Mouse (Mus musculus) v-Abl transformed pro-B cells (cell line): ENCODE measurements around the gene Nr2f2.

Source experiments
- in situ Hi-C, 2 experiments: fragments of 400-800 bp; cut with MboI; formaldehyde crosslinking; loops; one replicate each; pipeline ENCODE4 v1.15.1; 2025; ENCODE audit not compliant: unreplicated experiment in 2 of 2

Gene Nr2f2

DNA sequence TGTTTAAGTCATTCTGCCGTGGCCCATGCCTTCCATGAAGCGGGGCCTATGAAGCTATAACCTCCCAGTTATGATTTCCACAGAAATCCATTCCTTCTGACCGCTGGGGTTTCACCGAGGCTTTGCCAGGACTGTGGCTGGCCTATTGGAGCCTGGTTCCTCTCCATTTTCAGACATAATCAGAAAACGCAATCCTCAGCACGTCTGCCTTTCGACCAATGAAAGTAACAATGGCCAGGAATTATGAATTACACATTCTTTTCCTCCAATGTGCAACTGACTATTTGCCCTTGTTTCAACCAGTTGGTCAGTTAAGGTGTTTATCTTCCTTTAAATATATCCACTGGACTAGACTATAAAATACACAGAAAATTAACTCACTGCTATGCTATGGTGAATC is 31.1 kb downstream of the Nr2f2 start:
- in situ Hi-C loops, result no loop called here

DNA sequence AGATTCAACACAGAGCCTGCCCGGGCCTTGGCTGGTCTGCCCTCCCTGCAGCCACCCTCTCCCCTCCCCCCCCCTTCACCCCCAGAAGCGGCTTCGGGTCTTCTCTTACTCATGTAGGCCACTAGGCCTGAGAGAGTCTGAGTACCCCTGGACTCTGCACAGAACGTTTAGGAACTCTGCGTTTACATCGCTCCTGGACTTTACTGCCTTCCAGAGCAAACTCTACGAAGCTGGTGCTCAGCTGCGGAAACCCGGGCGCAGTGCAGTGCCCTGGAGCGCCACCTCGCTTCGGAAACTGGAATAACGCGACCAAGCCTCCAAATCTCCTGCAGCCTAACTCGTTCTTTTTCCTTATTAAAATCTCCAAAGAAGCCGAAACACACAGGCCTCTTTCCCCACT is 31.7 kb downstream of the Nr2f2 start:
- in situ Hi-C loops, result no loop called here

DNA sequence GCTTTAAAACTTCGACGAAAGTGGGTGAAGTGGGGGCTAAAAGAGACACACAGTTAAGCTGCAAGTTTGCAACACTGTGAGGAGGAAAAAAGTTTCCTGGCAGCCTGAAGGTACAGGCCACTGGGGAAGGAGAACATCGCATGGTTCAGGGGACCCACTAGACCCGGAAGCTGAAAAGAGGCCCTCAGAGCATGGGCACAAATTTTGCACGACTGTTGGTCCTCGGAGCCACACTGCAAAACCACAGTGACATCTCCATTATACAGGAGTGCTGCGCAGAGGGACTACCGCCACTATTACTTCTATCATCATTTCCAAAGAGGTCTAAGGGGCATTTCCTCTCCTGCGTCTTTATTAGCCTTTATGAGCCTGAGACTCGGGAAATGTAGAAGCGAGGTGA is 32.7 kb downstream of the Nr2f2 start:
- in situ Hi-C loops, result no loop called here

DNA sequence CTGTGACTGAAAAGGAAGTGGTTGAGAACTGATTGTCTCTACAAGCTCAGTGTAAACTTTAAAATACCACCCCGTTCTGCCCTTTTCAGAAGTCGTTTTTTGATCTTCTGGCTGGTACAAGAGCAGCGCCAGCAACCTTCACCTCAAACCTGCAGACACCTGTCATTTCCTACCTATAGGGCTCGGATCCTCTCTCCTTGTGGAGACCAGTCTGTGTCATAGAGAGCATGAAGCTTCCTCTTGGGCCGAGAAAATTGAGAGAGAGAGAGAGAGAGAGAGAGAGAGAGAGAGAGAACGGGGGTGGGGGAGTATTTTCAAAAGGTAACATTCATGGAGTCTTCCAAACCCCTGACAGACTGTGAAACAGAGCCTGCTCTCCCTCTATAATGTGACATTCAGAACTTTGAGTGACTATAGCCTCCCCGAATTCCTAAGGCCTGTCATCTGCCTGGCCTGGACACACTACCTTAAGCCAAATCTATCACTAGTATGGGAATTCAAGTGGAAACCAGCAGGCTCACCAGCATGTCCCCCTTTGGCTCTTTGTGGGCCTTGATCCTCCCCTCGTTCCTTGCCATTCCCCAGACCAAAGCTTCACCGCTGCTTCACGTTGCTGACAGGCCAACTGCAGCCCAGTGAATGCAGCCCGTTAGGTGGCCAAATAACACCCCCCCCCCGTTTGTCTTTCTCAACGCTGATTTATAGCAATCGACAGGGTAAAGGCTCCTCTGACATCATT is 33.4 kb downstream of the Nr2f2 start:
- in situ Hi-C loops, result no loop called here

DNA sequence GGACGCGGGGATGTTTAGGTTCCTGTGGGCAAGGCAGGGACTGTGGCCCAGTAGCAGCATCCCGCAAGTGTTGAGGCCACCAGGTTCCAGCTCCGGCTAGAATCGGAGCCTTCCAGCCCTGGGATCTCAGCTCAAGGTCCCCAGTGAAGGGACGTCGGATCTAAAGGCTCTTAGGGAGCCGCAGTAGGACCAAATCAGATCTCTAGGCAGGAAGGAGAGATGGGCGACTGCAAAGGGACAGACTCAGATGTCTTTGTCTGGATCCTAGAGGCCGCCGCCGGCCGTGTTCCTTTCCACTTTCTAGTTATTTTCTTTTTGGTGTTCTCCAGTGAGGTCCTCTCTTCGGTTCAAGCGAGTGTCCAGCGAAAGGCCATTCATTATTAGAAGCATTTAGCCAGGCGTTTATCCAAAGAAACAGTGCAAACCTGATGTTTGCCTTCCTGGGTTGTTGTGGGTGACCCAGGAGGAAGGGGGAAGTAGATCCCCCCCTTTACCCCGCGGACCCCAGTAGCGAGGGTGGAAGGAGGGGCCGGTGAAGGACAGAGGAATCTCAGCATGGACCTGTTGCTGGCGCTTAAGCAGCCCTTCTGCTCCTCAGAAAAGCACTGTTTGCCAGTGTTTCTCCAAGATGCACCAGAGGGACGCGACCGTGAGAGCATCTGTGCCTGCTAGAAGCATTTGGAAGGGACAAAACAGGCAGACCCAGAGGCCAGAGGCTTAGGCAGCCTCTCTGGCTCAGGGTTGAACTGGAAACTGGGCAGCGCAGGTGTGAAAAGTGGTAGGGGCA is 34.3 kb downstream of the Nr2f2 start:
- in situ Hi-C loops, result no loop called here

DNA sequence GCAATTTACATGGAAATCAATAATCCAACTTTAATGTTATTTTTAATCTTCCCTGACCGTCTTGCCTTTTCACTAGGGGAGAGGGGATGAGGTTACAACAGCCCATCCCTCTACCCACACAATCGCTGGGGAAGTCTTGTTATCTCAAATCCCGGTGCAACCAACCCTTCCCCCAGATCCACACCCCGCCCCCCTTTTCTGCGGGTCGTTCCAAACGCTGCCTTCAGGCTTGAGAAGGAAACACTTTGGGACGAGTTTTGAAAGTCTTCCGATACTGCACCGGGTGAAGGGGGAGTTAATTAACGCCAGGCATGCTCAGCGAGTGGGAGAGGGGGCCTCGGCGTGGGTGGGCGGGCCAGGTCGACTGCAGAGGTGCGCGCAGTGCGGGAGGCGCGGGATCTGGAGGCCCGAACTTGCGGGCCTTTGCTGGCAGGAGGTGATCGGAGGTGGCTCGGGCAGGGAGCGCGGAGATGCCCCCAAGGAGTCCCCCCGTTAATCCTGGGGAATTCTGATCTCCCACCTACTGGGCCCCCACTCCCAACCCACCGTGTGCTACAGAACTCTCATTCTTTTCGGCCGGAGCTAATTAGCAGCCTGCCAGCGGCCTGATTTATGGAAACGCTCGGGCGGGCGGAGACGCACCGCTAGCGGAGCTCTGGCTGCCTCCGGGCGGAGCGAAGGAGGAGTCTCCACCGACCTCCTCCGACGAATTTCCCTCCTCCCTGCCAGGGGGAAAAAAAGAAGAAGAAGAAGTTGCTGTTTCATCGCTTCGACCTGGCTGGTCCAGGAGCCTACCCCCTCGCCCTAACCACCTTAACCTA is 35.1 kb downstream of the Nr2f2 start:
- in situ Hi-C loops, result no loop called here

DNA sequence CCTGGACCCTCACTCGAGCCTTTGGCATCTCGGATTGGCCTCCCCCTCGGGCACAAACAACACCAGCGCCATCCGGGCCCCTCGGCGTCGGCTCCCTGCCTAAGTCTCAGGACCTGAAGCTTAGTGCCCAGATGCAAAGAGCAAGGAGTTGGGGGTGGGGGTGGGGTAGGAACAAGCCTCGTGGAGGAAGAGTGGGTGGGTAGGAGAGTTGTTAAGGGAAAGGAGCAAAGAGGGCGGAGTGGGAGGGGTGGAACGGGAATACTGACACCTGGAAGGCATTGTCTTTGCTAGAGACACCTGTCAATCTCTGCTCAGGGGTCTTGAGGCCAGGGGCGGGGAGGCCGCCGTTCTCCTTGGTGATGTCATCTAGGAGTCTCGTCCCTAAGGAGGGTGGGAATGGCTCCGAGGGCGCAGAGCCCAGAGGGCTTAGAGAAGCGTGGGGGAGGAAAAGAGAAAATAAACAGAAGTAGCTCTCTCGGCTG is 35.7 kb downstream of the Nr2f2 start:
- in situ Hi-C loops, result no loop called here

DNA sequence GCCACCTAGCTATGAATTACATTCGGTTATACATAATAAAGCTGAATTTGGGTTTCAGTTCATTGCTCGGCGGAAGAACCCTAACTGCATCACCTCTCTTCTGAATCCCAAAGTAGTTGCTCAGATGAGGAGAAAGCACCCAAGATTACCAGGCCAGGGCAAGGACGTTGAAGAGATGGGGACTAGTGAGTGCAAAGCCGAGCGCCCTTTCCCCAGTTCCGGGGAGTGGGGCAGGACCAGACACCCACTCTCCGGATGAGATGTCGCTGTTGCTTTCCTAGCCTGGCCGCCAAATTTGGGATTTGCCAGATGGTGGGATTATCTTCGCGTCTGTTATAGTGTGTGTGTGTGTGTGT is 36.4 kb downstream of the Nr2f2 start:
- in situ Hi-C loops, result no loop called here

DNA sequence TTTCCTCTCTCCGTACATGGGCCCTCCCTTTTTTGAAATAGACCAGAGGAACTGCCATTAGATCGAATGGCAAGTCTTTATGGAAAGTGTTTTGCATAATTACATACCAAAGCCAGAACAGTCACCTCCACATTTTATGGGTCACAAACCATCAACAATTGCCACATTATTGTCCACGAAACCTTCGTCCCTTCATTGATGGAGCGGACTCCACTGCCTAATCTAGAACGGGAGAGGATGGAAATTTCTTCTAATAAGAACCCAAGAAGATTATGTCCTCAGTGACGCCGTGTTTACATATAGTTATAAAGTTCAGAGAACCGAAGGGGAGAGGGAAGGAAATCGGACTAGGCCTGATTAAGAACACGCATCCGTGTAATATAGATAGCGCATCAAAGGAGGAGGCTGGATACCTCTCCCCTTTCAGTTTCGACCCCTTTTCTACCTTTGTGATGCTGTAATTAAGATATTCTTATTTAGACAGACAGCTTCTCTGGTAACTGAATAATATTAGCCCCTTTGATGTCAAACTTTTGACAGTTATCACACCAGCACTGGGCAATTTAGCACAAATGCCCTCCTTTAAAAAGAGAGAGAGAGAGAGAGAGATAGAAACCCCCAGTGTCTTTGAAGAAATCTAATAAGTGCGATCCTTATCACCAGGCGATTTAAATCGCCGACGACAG is 36.9 kb downstream of the Nr2f2 start:
- in situ Hi-C loops, result no loop called here

DNA sequence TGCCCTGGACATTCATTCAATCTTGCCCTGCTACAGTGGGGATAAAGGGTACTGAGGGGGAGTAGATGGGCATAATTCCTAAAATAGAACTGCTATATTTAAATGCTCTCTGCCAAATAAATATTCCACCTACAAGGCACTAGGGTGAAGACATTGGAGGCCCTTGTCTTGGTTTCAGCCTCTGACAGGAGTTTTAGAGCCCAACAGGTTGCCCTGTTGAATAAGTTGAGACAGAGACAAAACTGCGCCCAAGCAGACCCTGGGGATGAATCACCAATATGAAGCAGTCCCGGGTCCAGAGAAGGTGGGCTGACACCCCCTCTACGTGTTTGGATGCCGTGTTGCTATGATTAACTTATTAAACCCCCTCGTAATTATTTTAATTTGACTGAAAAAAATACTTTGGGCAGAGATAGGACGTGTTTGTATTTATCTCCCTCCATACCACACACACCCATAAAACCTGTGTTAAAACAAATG is 37.5 kb downstream of the Nr2f2 start:
- in situ Hi-C loops, result no loop called here

DNA sequence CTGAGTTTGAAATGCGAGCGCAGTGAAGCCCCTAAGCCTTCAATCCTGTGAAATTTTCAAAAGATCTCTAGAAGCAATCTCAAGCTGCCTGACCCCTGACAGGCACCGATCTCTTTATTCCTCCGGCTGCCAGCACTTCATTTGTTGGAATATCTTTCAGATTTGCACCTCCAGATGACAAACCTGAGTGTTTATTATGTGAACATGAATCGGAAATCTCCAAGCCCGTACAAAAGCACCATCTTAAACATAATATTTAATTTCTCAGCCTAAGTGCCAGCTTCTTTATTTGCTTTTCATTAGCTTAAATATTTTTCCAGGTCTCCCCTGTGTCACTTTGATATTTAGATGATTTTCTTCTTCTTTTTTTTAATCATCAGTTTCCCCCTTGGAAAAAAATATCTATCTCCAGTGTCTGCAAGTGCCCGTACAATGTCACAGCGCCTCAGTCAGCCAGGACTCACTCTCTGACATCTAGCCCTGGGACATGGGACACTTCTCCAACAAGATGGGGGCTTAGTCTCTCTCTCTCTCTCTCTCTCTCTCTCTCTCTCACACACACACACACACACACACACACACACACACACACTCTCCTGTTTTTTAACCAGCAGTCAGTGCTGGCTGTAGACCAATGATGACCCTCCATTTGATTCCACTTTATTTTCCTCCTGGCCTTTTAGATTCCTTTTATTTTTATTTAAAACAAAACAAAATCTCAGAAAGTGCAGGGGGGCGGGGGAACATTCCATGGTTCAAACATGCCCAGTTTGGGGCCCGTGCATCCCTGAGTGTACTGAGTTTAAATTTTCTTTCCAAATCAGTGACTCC is 38.1 kb downstream of the Nr2f2 start:
- in situ Hi-C loops, result no loop called here

DNA sequence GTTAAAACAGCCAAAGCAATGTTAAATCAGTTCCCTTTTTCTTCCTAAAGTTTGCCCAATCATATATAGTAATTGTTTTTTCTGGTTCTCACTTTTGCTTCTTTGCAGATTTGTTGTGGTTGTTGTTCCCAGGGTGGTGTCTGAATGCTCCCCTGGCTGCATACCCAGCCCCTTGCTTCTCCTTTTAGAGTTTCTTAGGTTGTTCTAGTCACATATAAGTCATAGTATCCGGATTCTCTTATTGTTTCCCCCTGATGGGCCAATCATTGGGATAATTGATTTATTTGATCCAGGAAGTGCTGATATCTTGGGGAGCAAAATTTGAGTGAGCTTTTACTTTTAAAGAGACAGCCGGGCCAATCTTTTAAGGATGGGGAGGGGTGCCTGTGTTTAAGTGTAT is 39.3 kb downstream of the Nr2f2 start:
- in situ Hi-C loops, result no loop called here

DNA sequence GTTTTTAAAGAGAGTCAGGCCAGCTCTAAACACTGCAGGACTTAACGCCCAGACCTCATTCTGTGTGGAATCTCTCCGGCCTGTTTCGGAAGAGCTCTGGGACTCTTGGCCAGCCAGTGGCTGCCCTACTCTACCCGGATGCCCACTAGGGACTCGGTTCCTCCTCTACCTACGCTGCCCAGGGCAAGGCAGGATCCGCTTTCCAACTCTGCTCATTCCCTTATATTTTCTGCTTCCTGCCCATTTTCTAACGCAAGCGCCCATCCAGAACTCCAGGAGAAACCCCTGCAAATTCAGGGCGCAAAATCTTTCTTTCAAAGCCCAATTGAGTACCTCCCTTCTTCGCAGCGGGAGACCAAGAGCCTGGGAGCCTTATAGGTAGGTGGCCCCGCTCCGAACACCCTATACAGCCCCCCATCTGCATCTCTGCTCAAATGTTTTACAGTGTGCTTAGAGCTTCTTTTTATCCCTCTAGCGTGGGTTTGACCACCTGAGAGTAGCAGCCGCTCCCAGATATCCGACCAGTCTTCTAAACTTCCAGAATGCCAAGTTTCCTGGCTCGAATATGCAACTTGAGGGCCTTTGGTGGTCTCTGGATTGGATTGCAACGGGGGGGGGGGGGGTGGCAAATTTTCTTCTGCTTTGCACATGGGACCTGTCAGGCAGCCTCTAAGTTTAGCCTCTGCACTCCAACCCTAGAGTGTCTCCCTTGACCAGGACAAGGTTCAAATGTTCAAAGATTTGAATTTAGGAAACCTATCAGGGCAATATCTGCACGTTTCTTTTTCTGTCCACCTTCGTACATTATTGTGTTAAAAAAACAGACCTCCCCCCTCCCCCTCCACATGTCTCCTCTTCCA is 40.1 kb downstream of the Nr2f2 start:
- in situ Hi-C loops, result no loop called here

DNA sequence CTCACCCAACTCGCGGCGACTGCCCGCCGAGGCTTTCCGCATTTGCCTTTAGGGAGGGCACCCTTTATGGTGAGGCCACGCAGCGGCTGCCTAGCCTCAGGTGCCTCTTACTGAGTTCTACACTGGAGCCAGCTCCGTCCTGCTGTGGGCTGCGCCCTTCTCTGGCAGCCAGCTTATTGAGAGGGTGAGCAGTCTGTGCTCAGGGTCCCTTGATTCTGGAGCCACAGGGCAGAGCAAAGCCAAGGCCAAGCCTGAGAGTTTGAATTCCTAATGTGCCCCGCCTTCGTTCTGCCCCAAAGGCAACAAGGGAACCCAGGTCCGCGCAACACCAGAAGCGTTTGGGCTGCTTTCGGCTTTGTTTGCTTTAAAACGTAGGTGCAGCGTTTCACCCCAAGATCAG is 41.2 kb downstream of the Nr2f2 start:
- in situ Hi-C loops, result no loop called here

DNA sequence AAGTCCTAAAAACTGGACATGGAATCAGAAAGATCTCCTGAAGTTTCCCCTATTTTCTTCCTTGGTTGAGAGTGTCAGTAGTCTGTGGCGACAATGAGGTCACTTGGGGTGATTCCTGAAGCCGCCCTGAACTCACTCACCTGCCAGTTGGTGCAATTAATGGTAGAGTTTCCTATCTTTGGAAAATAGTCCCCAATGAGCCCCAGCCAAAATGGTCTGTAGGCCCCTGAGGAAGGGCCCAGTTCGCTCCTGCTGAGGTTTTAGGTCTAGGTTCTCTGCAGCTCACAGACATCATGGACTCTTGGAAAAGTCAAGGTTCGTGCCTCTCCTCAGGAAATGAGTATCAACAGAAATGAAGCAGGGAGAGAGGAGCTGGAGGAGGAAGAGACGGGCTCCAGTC is 42.0 kb downstream of the Nr2f2 start:
- in situ Hi-C loops, result no loop called here

DNA sequence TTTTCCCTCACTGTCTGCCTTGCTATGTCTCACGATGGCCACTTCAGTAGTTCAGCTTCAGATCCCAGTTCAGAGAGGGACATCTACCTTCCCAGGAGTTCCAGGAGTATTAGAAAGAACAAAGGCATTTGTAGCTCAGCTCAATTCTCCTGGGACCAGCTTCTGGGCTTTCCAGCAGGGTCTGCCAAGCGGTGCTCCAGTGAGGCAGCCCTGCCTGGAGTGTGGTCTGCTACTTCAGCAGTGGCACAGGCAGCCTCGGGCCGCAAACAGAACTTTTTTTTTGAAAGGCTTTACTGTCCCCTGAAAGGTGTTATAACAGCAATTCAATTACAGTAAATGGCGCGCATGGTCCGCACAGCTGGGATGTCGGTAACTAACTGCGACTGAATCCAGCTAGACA is 42.5 kb downstream of the Nr2f2 start:
- in situ Hi-C loops, result no loop called here

DNA sequence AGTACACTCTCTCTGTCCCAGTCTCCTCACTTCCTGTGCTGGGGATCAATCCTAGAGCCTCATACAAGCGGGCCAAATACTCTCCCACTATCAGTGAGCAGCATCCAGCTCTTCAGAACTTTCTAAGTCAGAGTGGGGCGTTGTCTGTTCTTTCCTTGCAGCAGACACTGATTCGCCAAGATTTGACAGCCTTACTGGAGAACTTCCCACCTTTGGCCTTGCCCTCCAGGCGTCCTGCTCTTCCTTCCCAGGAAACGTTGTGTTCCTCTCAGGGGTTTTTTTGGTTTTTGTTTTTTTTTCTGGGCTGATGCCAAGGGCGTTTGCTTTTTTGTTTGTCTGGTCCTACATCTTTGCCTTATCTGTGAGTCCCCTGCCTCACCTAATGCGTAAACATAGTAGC is 60.8 kb downstream of the Nr2f2 start:
- in situ Hi-C loops, result no loop called here

DNA sequence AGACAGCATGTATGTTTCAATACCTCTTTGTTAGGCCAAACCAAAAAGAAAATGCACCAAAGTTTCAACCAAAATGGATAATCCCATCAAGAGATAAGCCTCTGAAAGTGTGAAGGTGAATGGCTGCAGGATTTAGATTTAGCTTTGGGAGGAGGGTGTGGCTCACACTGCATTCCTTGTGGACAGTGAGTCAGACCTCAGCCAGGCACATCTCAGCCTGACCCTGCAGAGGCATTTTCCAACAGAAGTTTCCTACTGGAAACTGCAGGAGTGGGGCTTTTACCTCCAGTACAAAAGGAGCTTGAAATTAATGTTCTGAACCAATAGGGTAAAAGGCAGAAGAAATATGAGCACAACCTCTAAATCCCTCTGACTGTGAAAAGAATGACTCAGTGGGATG is 62.1 kb downstream of the Nr2f2 start:
- in situ Hi-C loops, result no loop called here
